Mouse (Mus musculus): ENCODE measurements around the gene Lonrf3.

DNA sequence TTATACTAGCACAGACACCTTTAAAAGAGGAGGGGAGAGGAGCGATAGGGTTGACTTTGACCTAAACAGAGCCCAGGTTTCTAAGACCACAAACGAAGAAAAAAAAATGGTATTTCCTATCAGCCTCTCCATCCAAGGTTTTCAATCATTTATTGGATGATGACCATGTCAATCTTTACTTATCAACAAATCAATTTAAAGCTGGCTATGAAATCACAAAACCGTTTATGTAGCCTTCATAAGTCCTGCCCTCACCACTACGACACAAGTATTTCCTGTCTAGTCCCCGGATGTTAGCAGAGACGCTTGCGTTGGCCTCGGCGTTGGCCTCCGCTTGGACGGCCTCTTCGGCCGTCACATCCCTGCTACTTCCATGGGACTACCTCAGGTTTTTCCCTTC lies 72.8 kb downstream of the Lonrf3 start, which contains the start of gene Gm6268:
- TF ChIP-seq ZNF384 (IDR thresholded peaks at IDR 0.05; ENCODE audit: low read depth, low read length) (no peak), CHD2 (IDR thresholded peaks at IDR 0.05; ENCODE audit: low read depth, low read length) (no peak)

All from ES-E14 (cell line).